Mouse (Mus musculus): Measurements from ENCODE around the gene 1700029H14Rik.

1700029H14Rik gene

DNA sequence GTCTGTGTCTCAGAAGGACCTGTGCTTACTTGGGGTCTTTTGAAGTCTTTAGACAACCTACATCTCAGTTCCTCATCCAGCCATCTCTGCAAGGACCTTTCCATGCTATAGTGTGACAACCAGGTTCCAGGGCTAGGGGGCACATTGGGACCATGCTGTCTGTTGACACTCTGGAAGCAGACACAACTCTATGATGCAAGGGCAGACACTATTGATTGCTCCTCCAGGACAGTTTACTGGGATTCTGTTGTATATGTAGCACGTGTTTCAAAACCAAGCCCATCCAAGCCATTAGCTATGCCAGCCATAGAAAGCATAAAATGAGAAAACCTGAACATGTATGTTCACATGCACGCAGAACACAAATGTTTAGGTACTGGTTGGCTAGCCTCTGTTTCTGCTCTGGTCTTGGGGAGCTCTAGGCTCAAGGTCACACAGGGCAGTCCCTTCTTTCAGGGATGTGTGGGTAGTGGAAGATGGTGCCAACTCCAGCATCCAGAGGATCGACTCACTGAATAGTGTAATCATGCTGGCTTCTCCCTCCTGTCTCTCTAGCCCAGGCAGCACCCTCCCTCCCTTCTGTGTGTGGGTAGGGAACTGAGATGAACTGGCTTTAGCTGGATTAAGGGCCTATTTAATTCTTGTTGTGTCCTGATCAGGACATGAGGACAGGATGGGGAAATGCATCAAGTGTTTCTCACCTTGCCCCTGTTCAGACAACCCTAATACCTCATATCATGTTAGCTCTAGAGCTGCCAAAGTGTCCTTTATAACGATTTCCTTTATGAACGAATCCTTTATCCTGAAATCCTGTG is 48.5 kb downstream of the 1700029H14Rik start:
- in situ Hi-C loops (cut with MboI; ENCODE audit: unreplicated experiment in 2 of 2), result no loop called here

DNA sequence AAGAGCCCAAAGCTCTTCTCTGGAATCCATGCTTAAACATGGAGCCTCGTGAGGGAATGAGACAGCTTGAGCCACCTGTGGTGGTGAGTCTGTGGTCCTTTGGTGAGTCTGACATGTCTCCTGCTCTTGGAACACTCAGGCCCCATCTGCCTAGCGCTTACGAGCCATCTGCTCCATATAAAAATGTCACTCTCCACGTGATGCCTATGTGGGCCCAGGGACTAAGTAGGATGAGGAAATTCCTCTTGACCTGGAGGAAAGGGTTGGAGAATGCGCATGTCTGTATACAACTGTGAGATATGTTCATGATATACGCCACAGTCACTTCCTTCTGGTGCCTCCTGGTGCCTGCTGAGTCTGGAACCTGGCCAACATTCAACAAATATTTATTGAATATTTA is 49.6 kb downstream of the 1700029H14Rik start:
- in situ Hi-C loops (cut with MboI; ENCODE audit: unreplicated experiment in 2 of 2), result no loop called here

DNA sequence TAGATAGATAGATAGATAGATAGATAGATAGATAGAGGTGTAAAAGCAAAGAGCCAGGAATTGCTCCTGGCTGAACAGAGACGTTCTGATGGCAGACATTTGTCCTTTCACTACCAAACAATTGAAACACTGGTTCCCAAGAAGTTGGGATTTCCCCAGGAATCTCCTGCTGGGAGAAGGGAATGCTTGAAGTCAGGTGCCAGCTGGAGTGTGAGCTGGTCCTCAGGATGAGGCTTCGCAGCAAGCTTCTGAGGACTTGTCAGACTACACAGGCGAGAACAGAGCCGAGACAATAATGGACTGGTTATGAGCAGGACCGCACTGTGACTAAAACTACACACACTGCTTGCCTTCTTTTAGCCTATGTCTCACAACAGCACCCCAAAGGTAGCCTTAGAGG is 50.2 kb downstream of the 1700029H14Rik start:
- in situ Hi-C loops (cut with MboI; ENCODE audit: unreplicated experiment in 2 of 2), result no loop called here

- in situ Hi-C loops (cut with MboI; ENCODE audit: unreplicated experiment in 2 of 2), result no loop called here
Observed at GRCm38 (mm10) chr8:13507284-13507937, 54.9 kb downstream of the 1700029H14Rik start.

GRCm38 (mm10) chr8:13506849-13507248 is 55.4 kb downstream of the 1700029H14Rik start:
- in situ Hi-C loops (cut with MboI; ENCODE audit: unreplicated experiment in 2 of 2), result no loop called here

- in situ Hi-C loops (cut with MboI; ENCODE audit: unreplicated experiment in 2 of 2), result no loop called here
Observed at GRCm38 (mm10) chr8:13504894-13505674, 57.2 kb downstream of the 1700029H14Rik start.

- in situ Hi-C loops (cut with MboI; ENCODE audit: unreplicated experiment in 2 of 2), result no loop called here
Observed at GRCm38 (mm10) chr8:13503936-13504606, 58.2 kb downstream of the 1700029H14Rik start.

DNA sequence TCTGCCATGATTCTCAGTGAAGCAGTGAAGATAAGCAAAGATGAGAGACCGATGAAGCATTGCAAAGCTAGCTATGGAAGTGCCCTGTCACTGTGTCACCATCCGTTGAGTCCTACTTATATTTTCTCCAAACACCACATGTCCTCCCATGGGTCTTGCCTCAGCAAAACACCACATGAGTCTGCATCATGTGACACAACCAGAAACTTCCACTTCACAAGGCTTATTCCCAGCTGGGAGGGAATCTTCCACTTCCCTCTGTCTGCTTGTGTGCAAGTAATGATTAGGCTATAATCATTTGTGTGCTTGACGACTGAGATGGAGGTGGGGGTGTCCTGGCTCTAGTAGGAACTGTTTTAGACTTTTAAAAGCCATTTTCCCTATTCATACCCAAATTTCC is 61.0 kb downstream of the 1700029H14Rik start:
- in situ Hi-C loops (cut with MboI; ENCODE audit: unreplicated experiment in 2 of 2), result no loop called here

All from v-Abl transformed pro-B cells (cell line).